Mouse (Mus musculus): ENCODE results near the gene Cyb5r3.
"Not testable (repeated sequence)": the region's sequence is repeated elsewhere in the genome, so short reads cannot be mapped to it uniquely, and the experiment has no call there.

Cyb5r3 gene

GRCm38 (mm10) chr15:83150073-83150442 is 22.3 kb downstream of the Cyb5r3 start:
- DNase-seq (ENCODE audit: low spot score in 2 of 2) = no peak

GRCm38 (mm10) chr15:83149196-83150072 is 23.0 kb downstream of the Cyb5r3 start, which contains the start of gene Poldip3:
Poldip3 (minus strand) TSS chr15:83149384.
- DNase-seq (ENCODE audit: low spot score in 2 of 2) = peak; percentile 96 to 98

- DNase-seq (ENCODE audit: low spot score in 2 of 2) = peak in 1 of 2 experiments; percentile 68
Observed at GRCm38 (mm10) chr15:83148801-83149195, 23.6 kb downstream of the Cyb5r3 start.

- no peak for DNase-seq (ENCODE audit: low spot score in 2 of 2)
Observed at GRCm38 (mm10) chr15:83148395-83148794, 24.0 kb downstream of the Cyb5r3 start.

- no peak for DNase-seq (ENCODE audit: low spot score in 2 of 2)
Observed at GRCm38 (mm10) chr15:83145541-83145940, 26.9 kb downstream of the Cyb5r3 start.

GRCm38 (mm10) chr15:83142861-83143260 is 29.5 kb downstream of the Cyb5r3 start:
- no peak for DNase-seq (ENCODE audit: low spot score in 2 of 2)

- no peak for DNase-seq (ENCODE audit: low spot score in 2 of 2)
Observed at GRCm38 (mm10) chr15:83135654-83136053, 36.7 kb downstream of the Cyb5r3 start.

- DNase-seq (ENCODE audit: low spot score in 2 of 2) = no peak
Observed at GRCm38 (mm10) chr15:83134671-83135070, 37.7 kb downstream of the Cyb5r3 start.

GRCm38 (mm10) chr15:83129530-83130231 is 42.7 kb downstream of the Cyb5r3 start:
- no peak for DNase-seq (ENCODE audit: low spot score in 2 of 2)

- not testable (repeated sequence) for DNase-seq (ENCODE audit: low spot score in 2 of 2)
Observed at GRCm38 (mm10) chr15:83127037-83127436, 45.4 kb downstream of the Cyb5r3 start.

- no peak for DNase-seq (ENCODE audit: low spot score in 2 of 2)
Observed at GRCm38 (mm10) chr15:83126582-83126981, 45.8 kb downstream of the Cyb5r3 start.

- no peak for DNase-seq (ENCODE audit: low spot score in 2 of 2)
Observed at GRCm38 (mm10) chr15:83124625-83125024, 47.8 kb downstream of the Cyb5r3 start.

- peak; percentile 89 to 92 for DNase-seq (ENCODE audit: low spot score in 2 of 2)
Observed at GRCm38 (mm10) chr15:83122566-83123145, 49.7 kb downstream of the Cyb5r3 start, which contains the start of gene Rrp7a. Rrp7a (minus strand) TSS chr15:83122801.

- no peak for DNase-seq (ENCODE audit: low spot score in 2 of 2)
Observed at GRCm38 (mm10) chr15:83121709-83122565, 50.5 kb downstream of the Cyb5r3 start.

GRCm38 (mm10) chr15:83118360-83118759 is 54.0 kb downstream of the Cyb5r3 start:
- no peak for DNase-seq (ENCODE audit: low spot score in 2 of 2)

GRCm38 (mm10) chr15:83115071-83115470 is 57.3 kb downstream of the Cyb5r3 start:
- peak in 1 of 2 experiments; percentile 42 for DNase-seq (ENCODE audit: low spot score in 2 of 2)

GRCm38 (mm10) chr15:83114106-83114505 is 58.3 kb downstream of the Cyb5r3 start:
- no peak for DNase-seq (ENCODE audit: low spot score in 2 of 2)

- DNase-seq (ENCODE audit: low spot score in 2 of 2) = peak; percentile 66 to 86
Observed at GRCm38 (mm10) chr15:83112898-83113297, 59.5 kb downstream of the Cyb5r3 start.

GRCm38 (mm10) chr15:83111874-83112273 is 60.5 kb downstream of the Cyb5r3 start:
- no peak for DNase-seq (ENCODE audit: low spot score in 2 of 2)

GRCm38 (mm10) chr15:83111290-83111689 is 61.1 kb downstream of the Cyb5r3 start:
- DNase-seq (ENCODE audit: low spot score in 2 of 2) = no peak

- no peak for DNase-seq (ENCODE audit: low spot score in 2 of 2)
Observed at GRCm38 (mm10) chr15:83107814-83108213, 64.6 kb downstream of the Cyb5r3 start.
